Mouse (Mus musculus): Measurements from ENCODE around the gene Rsph1. TPM values are rescaled to one million over a fixed set of nuclear protein-coding genes. Genes with fewer than 3 reads are reported as not detected.

Gene Rsph1
- polyA plus RNA-seq, 1 experiment from 2014 or later: 1.8 TPM

- no peak overlapping the region for H3K27ac ChIP-seq
- H3K9me3 ChIP-seq: no peaks in the 10 kb centered on the region
- DNase-seq (ENCODE audit: low spot score): no peak
- H3K4me1 ChIP-seq: peaks cover 11% of the 10 kb centered on the region
- 89% methylated on average over 1 of the region's 1 CpGs for WGBS
- H3K36me3 ChIP-seq: no peaks in the 10 kb centered on the region
- no peaks in the 10 kb centered on the region; the same call in 1 of the 2 replicates for H3K27me3 ChIP-seq (ENCODE audit: insufficient read depth, poor library complexity, severe bottlenecking)
- no peak overlapping the region for H3K4me3 ChIP-seq
These were observed 9.2 kb downstream of the Rsph1 start for GRCm38 (mm10) chr17:31268016-31268415.

DNA sequence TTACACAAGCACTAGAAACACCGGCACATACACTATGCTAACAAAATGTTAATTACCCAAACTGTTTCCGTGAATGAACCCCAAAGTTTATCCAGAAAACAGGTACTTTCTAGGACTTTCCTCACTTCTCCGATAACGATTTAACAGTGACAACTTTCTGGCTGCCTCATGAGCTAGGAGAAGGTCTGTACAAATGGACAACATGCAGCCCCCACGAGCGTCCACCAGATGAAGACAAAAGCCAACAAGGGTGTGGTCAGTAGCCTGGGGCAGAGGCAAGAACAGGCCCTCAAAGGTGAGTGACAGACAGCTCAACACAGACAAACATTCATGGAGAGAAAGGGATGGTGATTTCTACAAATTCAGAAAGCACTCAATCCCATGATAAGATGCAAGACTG is 9.6 kb downstream of the Rsph1 start:
- Histone ChIP-seq H3K9me3 (no peaks in the 10 kb centered on the region), H3K36me3 (no peaks in the 10 kb centered on the region), H3K4me3 (no peak overlapping the region), H3K27ac (no peak overlapping the region), H3K4me1 (peaks cover 13% of the 10 kb centered on the region), H3K27me3 (ENCODE audit: insufficient read depth, poor library complexity, severe bottlenecking) (no peaks in the 10 kb centered on the region; the same call in 1 of the 2 replicates)
- 80% methylated on average over 6 of the region's 6 CpGs for WGBS
- no peak for DNase-seq (ENCODE audit: low spot score)

DNA sequence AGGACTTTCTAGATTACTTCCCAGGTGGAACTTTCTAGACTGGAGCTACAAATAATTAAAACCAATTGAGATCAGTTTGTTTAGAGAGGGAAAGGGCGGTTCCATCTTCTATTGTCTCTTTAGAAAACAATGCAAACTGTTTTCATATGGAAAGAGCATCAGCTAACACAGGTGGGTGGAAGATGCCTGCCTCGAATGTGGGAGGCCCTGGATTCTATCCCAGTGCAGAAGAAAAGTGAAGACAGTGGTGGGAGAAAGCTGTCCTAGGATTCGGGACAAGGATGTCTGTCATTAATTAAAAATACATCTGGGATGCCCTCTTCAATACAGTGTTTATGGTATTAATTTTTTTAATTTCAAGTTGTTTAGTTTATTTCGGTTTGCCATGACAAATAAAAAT is 10.0 kb downstream of the Rsph1 start:
- Histone ChIP-seq H3K9me3 (no peaks in the 10 kb centered on the region), H3K4me3 (no peak overlapping the region), H3K36me3 (no peaks in the 10 kb centered on the region), H3K27ac (no peak overlapping the region), H3K4me1 (peaks cover 17% of the 10 kb centered on the region), H3K27me3 (ENCODE audit: insufficient read depth, poor library complexity, severe bottlenecking) (no peaks in the 10 kb centered on the region)
- DNase-seq (ENCODE audit: low spot score): no peak
- 75% methylated on average over 4 of the region's 4 CpGs for WGBS

DNA sequence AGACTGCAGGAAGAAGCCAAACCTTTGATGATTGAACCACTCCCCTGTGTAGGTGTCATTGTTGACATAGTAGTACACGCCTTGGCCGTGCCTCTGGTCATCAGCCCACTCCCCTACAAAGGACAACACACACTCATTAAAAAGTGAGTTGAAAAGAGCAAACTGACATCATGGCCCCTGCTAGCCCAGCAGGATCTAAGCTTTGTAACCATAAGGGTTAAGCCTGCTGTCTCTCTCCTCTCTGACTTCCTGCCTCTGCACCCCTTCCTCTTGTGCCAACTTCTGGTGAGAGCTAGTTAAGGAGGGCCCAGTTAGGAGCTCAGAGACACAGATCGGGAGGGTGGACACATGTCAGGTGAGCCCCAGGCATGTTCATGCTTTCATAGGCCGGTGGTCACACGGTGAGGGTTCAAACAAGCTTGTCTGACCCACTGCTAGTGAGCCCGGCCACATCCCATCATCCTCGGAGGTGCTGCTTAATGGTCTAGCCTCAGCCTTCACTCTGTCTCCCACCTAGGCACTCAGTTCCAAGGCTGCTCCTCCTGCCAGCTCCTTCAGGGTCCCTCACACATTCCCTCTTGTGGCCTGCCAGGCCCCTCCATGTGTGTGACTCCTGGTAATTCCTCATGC is 10.7 kb downstream of the Rsph1 start:
- Histone ChIP-seq H3K9me3 (no peaks in the 10 kb centered on the region), H3K36me3 (no peaks in the 10 kb centered on the region), H3K4me1 (peaks cover 17% of the 10 kb centered on the region), H3K27ac (no peak overlapping the region), H3K27me3 (ENCODE audit: insufficient read depth, poor library complexity, severe bottlenecking) (no peaks in the 10 kb centered on the region), H3K4me3 (no peak overlapping the region)
- no peak for DNase-seq (ENCODE audit: low spot score)
- 84% methylated on average over 7 of the region's 7 CpGs for WGBS

DNA sequence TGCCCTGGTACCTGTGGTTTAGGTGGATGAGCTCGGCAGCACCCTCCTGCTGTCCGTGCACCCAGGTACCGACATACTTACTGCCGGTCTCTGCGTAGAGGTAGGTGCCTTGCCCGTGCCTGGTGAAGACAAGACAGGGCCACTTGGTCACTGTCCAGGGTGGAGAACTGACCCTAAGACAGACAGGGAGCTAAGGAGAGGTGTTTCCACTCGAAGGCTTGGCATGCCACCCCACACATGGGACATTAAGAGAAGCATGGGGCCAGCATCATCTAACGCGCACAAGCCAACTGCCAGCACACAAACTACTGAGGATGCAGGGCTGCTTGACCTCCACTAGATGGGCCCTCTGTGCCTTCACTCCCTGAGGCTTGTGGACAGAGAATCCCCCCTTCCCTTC is 11.4 kb downstream of the Rsph1 start:
- H3K4me3 ChIP-seq: no peak overlapping the region
- H3K27ac ChIP-seq: no peak overlapping the region
- 81% methylated on average over 9 of the region's 9 CpGs for WGBS
- H3K4me1 ChIP-seq: peaks cover 12% of the 10 kb centered on the region
- H3K27me3 ChIP-seq (ENCODE audit: insufficient read depth, poor library complexity, severe bottlenecking): no peaks in the 10 kb centered on the region
- no peaks in the 10 kb centered on the region for H3K9me3 ChIP-seq
- DNase-seq (ENCODE audit: low spot score): no peak
- H3K36me3 ChIP-seq: no peaks in the 10 kb centered on the region

DNA sequence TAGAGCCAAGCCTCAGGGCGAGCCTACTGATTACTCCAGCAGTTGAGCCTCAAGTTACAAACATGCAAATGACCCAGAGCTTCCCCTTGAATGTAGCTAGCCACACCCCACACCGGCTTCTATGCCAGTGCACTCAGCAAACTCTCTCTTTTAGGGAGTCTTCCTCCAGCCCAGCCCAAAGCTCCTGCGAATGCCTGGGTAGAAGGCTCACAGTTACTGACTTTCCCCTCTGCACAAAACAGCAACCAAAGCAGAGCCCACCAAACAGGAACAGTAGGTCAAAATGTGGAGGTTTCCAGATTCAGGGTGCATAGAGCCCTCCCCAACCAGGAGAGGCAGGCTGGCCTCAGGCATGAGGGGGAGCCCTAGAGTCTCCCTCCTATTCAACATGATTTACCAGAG is 12.0 kb downstream of the Rsph1 start:
- H3K27me3 ChIP-seq (ENCODE audit: insufficient read depth, poor library complexity, severe bottlenecking): no peaks in the 10 kb centered on the region
- H3K4me1 ChIP-seq: peaks cover 7% of the 10 kb centered on the region; the same call in 1 of the 2 replicates
- H3K9me3 ChIP-seq: no peaks in the 10 kb centered on the region
- H3K36me3 ChIP-seq: no peaks in the 10 kb centered on the region
- 15% methylated on average over 3 of the region's 3 CpGs for WGBS
- H3K4me3 ChIP-seq: no peak overlapping the region
- H3K27ac ChIP-seq: no peak overlapping the region
- DNase-seq (ENCODE audit: low spot score): no peak

DNA sequence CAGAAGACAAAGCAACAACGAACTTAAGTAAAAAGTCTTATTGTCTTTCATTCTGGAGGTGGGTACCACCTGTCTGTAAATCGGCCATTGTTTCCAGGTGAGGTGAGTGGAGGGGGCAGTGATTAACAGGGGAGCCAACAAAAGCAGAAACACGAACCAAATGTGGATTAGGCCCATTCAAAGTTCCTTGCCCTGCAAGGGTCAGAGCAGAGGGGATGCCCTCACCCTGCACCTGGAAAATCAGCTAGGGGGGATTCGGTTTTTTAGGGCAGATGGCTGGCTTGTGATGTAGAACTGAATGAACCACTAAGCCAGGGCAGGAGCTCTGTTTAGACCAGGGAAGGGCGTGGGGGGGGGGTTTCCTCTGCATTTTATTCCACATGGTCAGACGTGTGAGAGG is 12.8 kb downstream of the Rsph1 start:
- no peaks in the 10 kb centered on the region for H3K27me3 ChIP-seq (ENCODE audit: insufficient read depth, poor library complexity, severe bottlenecking)
- H3K4me3 ChIP-seq: no peak overlapping the region
- 63% methylated on average over 6 of the region's 6 CpGs for WGBS
- no peaks in the 10 kb centered on the region for H3K9me3 ChIP-seq
- DNase-seq (ENCODE audit: low spot score): no peak
- H3K4me1 ChIP-seq: peaks cover 7% of the 10 kb centered on the region; the same call in 1 of the 2 replicates
- no peak overlapping the region for H3K27ac ChIP-seq
- H3K36me3 ChIP-seq: no peaks in the 10 kb centered on the region

DNA sequence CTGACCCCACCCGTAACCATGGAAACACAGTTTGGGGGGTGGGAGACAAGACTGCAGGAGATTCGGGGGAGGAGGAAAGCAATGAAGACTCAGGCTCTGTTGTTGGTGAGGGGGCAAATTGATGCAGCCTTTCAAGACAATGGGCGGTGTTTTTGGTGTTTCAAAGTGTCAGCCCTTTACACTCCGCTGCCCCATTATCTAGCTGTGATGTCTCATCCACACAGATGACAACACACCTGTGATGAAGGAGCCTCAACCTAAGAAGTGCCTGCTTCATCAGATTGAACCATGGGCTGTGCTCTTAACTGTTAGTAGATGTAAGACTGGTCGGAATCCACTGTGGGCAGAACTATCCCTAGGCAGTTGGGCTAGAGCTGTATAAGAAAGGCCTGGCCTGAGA is 13.4 kb downstream of the Rsph1 start:
- H3K4me1 ChIP-seq: peaks cover 7% of the 10 kb centered on the region; the same call in 1 of the 2 replicates
- no peak overlapping the region for H3K4me3 ChIP-seq
- no peaks in the 10 kb centered on the region for H3K36me3 ChIP-seq
- H3K9me3 ChIP-seq: no peaks in the 10 kb centered on the region
- no peak overlapping the region for H3K27ac ChIP-seq
- no peak for DNase-seq (ENCODE audit: low spot score)
- WGBS: 87% methylated on average over 5 of the region's 5 CpGs
- H3K27me3 ChIP-seq (ENCODE audit: insufficient read depth, poor library complexity, severe bottlenecking): no peaks in the 10 kb centered on the region

- no peaks in the 10 kb centered on the region for H3K9me3 ChIP-seq
- no peak for DNase-seq (ENCODE audit: low spot score)
- 55% methylated on average over 5 of the region's 5 CpGs for WGBS
- peaks cover 9% of the 10 kb centered on the region; the same call in 1 of the 2 replicates for H3K4me1 ChIP-seq
- no peaks in the 10 kb centered on the region for H3K27me3 ChIP-seq (ENCODE audit: insufficient read depth, poor library complexity, severe bottlenecking)
- no peaks in the 10 kb centered on the region for H3K36me3 ChIP-seq
- H3K27ac ChIP-seq: no peak overlapping the region
- H3K4me3 ChIP-seq: no peak overlapping the region
These were observed 14.5 kb downstream of the Rsph1 start for GRCm38 (mm10) chr17:31262715-31263114.

- H3K27ac ChIP-seq: no peak overlapping the region
- DNase-seq (ENCODE audit: low spot score): no peak
- H3K9me3 ChIP-seq: no peaks in the 10 kb centered on the region
- 83% methylated on average over 6 of the region's 6 CpGs for WGBS
- peaks cover 9% of the 10 kb centered on the region; the same call in 1 of the 2 replicates for H3K4me1 ChIP-seq
- H3K27me3 ChIP-seq (ENCODE audit: insufficient read depth, poor library complexity, severe bottlenecking): no peaks in the 10 kb centered on the region
- no peaks in the 10 kb centered on the region for H3K36me3 ChIP-seq
- H3K4me3 ChIP-seq: no peak overlapping the region
These were observed 15.8 kb downstream of the Rsph1 start for GRCm38 (mm10) chr17:31261352-31261751.

- Histone ChIP-seq H3K27ac (no peak overlapping the region), H3K4me3 (no peak overlapping the region), H3K9me3 (no peaks in the 10 kb centered on the region), H3K36me3 (no peaks in the 10 kb centered on the region), H3K27me3 (ENCODE audit: insufficient read depth, poor library complexity, severe bottlenecking) (no peaks in the 10 kb centered on the region), H3K4me1 (peaks cover 9% of the 10 kb centered on the region; the same call in 1 of the 2 replicates)
- no peak for DNase-seq (ENCODE audit: low spot score)
- WGBS: 79% methylated on average over 7 of the region's 7 CpGs
These were observed 16.8 kb downstream of the Rsph1 start for GRCm38 (mm10) chr17:31260430-31260829.

DNA sequence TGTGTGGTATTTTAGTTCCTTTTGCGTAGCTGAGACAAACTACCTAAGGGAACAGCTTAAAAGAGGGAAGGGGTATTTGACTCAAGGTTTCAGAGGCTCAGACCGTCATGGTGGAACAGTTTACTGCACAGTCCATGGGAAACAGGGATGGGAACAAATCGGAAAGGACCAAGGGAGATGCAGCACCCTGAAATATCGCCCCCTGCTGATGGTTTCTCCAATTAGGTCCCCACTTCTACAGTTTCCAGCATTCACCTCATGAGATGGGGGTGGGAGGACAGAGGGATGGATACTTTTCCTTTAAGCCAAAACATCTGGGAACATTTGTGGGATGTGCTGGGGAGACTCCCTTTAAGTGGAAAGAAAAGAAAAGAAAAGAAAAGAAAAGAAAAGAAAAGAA is 17.4 kb downstream of the Rsph1 start:
- H3K27me3 ChIP-seq (ENCODE audit: insufficient read depth, poor library complexity, severe bottlenecking): no peaks in the 10 kb centered on the region
- no peak for DNase-seq (ENCODE audit: low spot score)
- no peak overlapping the region for H3K27ac ChIP-seq
- no peaks in the 10 kb centered on the region for H3K36me3 ChIP-seq
- 71% methylated on average over 4 of the region's 4 CpGs for WGBS
- H3K4me1 ChIP-seq: peaks cover 10% of the 10 kb centered on the region
- H3K9me3 ChIP-seq: no peaks in the 10 kb centered on the region
- no peak overlapping the region for H3K4me3 ChIP-seq

DNA sequence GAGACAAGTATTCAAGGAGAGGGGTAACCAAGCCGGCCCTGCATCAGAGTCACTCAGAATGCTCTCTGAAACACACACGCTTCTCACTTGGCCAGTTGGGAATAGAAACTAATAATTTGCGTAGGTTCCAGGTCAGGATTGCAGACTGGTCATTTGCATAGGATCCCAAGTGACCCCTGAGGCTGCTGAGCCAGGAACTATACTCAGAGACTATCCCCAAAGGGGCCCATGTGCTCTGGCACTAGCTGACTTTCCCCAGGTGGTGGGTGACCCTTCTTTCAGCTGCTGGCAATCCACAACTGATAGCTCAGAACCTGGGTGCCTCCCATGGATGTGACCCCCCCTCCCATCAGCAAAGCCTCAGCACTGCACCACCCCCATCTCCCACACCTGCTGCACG is 18.0 kb downstream of the Rsph1 start:
- H3K36me3 ChIP-seq: no peaks in the 10 kb centered on the region
- no peaks in the 10 kb centered on the region for H3K9me3 ChIP-seq
- H3K27ac ChIP-seq: no peak overlapping the region
- H3K4me1 ChIP-seq: peaks cover 15% of the 10 kb centered on the region
- DNase-seq (ENCODE audit: low spot score): no peak
- H3K27me3 ChIP-seq (ENCODE audit: insufficient read depth, poor library complexity, severe bottlenecking): no peaks in the 10 kb centered on the region
- H3K4me3 ChIP-seq: no peak overlapping the region
- 77% methylated on average over 4 of the region's 4 CpGs for WGBS

DNA sequence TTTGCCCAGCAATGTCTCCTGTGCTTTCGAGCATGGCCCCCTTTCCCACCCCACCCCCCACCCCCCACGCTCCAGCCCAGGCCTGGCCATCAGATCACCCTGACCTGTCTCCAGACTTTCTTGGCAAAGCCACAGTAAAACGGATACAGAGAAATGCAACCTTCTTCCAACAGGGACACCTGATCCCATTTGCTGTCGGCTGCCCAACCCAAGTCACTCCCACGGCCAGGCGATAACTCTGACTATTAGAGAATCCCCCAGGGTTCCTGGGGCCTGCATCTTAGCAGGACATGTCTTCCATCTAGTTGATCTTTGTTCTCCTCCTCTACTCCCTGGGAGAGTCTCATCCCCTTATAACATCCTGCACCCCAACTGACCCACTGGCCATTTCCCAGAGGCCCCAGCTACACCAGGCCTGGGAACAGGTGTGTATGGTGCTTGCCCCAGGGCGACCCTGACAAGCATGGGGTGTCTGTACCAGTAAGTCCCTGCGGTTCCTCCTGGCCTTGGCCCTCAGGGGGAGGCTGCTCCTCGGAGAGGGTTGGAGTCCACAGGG is 18.8 kb downstream of the Rsph1 start:
- Histone ChIP-seq H3K27ac (no peak overlapping the region), H3K4me1 (peaks cover 15% of the 10 kb centered on the region), H3K4me3 (no peak overlapping the region), H3K9me3 (no peaks in the 10 kb centered on the region), H3K36me3 (no peaks in the 10 kb centered on the region), H3K27me3 (ENCODE audit: insufficient read depth, poor library complexity, severe bottlenecking) (no peaks in the 10 kb centered on the region)
- no peak for DNase-seq (ENCODE audit: low spot score)
- WGBS: 77% methylated on average over 9 of the region's 9 CpGs

Measured in heart, embryonic 10.5 days (tissue).